In genomic region chr4:95155796-95156195, GRCm38 (mm10) we compare ENCODE assay signal across 22 mouse cellular contexts.
DNase-seq lines count a peak whose midpoint lies in the region; ATAC-seq and TF ChIP-seq lines count a peak whose summit lies in the region.
"Had no signal": no experiment of that assay in that cellular context is flagged by ENCODE, and none has a peak within 500 bp of the region (broad histone marks: within the 10 kb centered on the region; RNA-seq: fewer than 3 reads in every experiment).

No protein-coding gene starts in this region.

- peak overlapping the region; percentile 97 for H3K27ac ChIP-seq in gastrocnemius, adult 2 months
- peak overlapping the region; percentile 54; the same call in 1 of the 2 replicates for H3K27ac ChIP-seq in lung, embryonic 15.5 days
- H3K27ac ChIP-seq in lung, postnatal 0 days (ENCODE audit: low read length), result no peak overlapping the region
- H3K27ac ChIP-seq in liver, embryonic 13.5 days, result peak overlapping the region; percentile 86
- H3K27ac ChIP-seq: embryonic facial prominence, embryonic 15.5 days; forebrain, embryonic 12.5 days; hindbrain, postnatal 0 days; limb, embryonic 12.5 days; midbrain, embryonic 13.5 days had no signal

- no peak for TF ChIP-seq EP300 in lung, postnatal 0 days (IDR thresholded peaks at IDR 0.05)

- DNase-seq in gastrocnemius, adult 2 months, result no peak
- no peak for DNase-seq in gastrocnemius, postnatal 10 days
- no peak for DNase-seq in lung, postnatal 0 days (ENCODE audit: low spot score)
- no peak for DNase-seq in liver, embryonic 13.5 days
- no peak for DNase-seq in spleen, postnatal 36 days (ENCODE audit: low spot score in 2 of 2)
- no peak for DNase-seq in adrenal gland, adult 18-20 months (ENCODE audit: low spot score in 2 of 2)
- DNase-seq in adrenal gland, adult 2 months, result no peak
- DNase-seq: adrenal gland, postnatal 14 days; cerebellum, adult 11-12 months; cerebellum, postnatal 14 days; embryo, embryonic 11 days; lung, postnatal 10 days; thymus, postnatal 25 days had no signal

- H3K9ac ChIP-seq in lung, embryonic 15.5 days, result no peak overlapping the region
- no peak overlapping the region for H3K9ac ChIP-seq in lung, postnatal 0 days (replicated peaks; ENCODE audit: low read depth)
- H3K9ac ChIP-seq in liver, embryonic 13.5 days, result no peak overlapping the region
- H3K9ac ChIP-seq: embryonic facial prominence, embryonic 15.5 days; forebrain, embryonic 12.5 days; heart, embryonic 13.5 days; limb, embryonic 12.5 days; midbrain, embryonic 13.5 days had no signal

- intact Hi-C loops in gastrocnemius, adult 2 months (cut with DNase I), result no loop called here

- no peaks in the 10 kb centered on the region for H3K27me3 ChIP-seq in lung, embryonic 15.5 days
- H3K27me3 ChIP-seq in lung, postnatal 0 days (replicated peaks; ENCODE audit: insufficient read depth, low read length), result no peaks in the 10 kb centered on the region
- no peaks in the 10 kb centered on the region for H3K27me3 ChIP-seq in liver, embryonic 13.5 days
- H3K27me3 ChIP-seq: CH12.LX; embryonic facial prominence, embryonic 15.5 days; heart, embryonic 13.5 days; limb, embryonic 12.5 days had no signal

- H3K36me3 ChIP-seq in lung, embryonic 15.5 days, result no peaks in the 10 kb centered on the region
- no peaks in the 10 kb centered on the region for H3K36me3 ChIP-seq in lung, postnatal 0 days (ENCODE audit: insufficient read depth, low read length)
- H3K36me3 ChIP-seq in liver, embryonic 13.5 days, result no peaks in the 10 kb centered on the region
- H3K36me3 ChIP-seq: embryonic facial prominence, embryonic 15.5 days; forebrain, embryonic 12.5 days; heart, embryonic 13.5 days; limb, embryonic 12.5 days; midbrain, embryonic 13.5 days had no signal

- no peak overlapping the region for H3K4me3 ChIP-seq in gastrocnemius, adult 2 months
- H3K4me3 ChIP-seq in lung, embryonic 15.5 days, result no peak overlapping the region
- H3K4me3 ChIP-seq in lung, postnatal 0 days (ENCODE audit: low read depth, low read length), result no peak overlapping the region
- H3K4me3 ChIP-seq in liver, embryonic 13.5 days (replicated peaks), result no peak overlapping the region
- H3K4me3 ChIP-seq: embryonic facial prominence, embryonic 15.5 days; forebrain, embryonic 12.5 days; heart, embryonic 13.5 days; limb, embryonic 12.5 days; midbrain, embryonic 13.5 days; myocyte had no signal

- H3K4me1 ChIP-seq in lung, embryonic 15.5 days, result peaks cover 68% of the 10 kb centered on the region
- peaks cover 30% of the 10 kb centered on the region for H3K4me1 ChIP-seq in lung, postnatal 0 days (ENCODE audit: insufficient read depth, low read depth, low read length)
- peaks cover 81% of the 10 kb centered on the region for H3K4me1 ChIP-seq in liver, embryonic 13.5 days (replicated peaks)

- no peak overlapping the region for H3K4me2 ChIP-seq in lung, embryonic 15.5 days
- no peak overlapping the region for H3K4me2 ChIP-seq in lung, postnatal 0 days (replicated peaks; ENCODE audit: low read depth, low read length)
- 0 out of 2 replicates have a peak overlapping the region, but pooled peaks have one; percentile 51 for H3K4me2 ChIP-seq in liver, embryonic 13.5 days
- H3K4me2 ChIP-seq: embryonic facial prominence, embryonic 15.5 days; forebrain, embryonic 12.5 days; heart, embryonic 13.5 days; limb, embryonic 12.5 days; midbrain, embryonic 13.5 days had no signal

- no peaks in the 10 kb centered on the region for H3K9me3 ChIP-seq in lung, embryonic 15.5 days
- H3K9me3 ChIP-seq in lung, postnatal 0 days (ENCODE audit: low read length), result no peaks in the 10 kb centered on the region
- no peaks in the 10 kb centered on the region for H3K9me3 ChIP-seq in liver, embryonic 13.5 days (replicated peaks)
- H3K9me3 ChIP-seq: embryonic facial prominence, embryonic 15.5 days; forebrain, embryonic 12.5 days; heart, embryonic 13.5 days; limb, embryonic 12.5 days; midbrain, embryonic 13.5 days had no signal

- WGBS in lung, embryonic 15.5 days, result 79% methylated on average over 5 of the region's 5 CpGs
- 68% methylated on average over 5 of the region's 5 CpGs for WGBS in lung, postnatal 0 days
- 47% methylated on average over 5 of the region's 5 CpGs for WGBS in liver, embryonic 13.5 days (ENCODE audit: insufficient replicate concordance)

- ATAC-seq in lung, embryonic 15.5 days (ENCODE audit: borderline replicate concordance, extremely low read depth, low FRiP score, low TSS enrichment), result no peak
- ATAC-seq in lung, postnatal 0 days, result no peak
- ATAC-seq in liver, embryonic 13.5 days (ENCODE audit: low read depth), result no peak
- ATAC-seq: hindbrain, postnatal 0 days; midbrain, embryonic 13.5 days had no signal

- no peak for TF ChIP-seq CTCF in gastrocnemius, adult 2 months (IDR thresholded peaks at IDR 0.05)
- TF ChIP-seq CTCF in lung, postnatal 0 days (IDR thresholded peaks at IDR 0.05), result no peak
